Mouse (Mus musculus) forebrain, embryonic 14.5 days (tissue): Measurements from ENCODE around the gene Mansc4. TPM values are rescaled to one million over a fixed set of nuclear protein-coding genes. Genes with fewer than 3 reads are reported as not detected.
A peak's percentile ranks its signal among the peaks of the same experiment; 100 is the strongest.

ENCODE experiments used
- ATAC-seq: fragments of 200-750 bp; cut with Nextera tagmentation; 2 replicates; pipeline ENCODE4 v1.8.0; 2017; ENCODE audit warnings: mild to moderate bottlenecking, moderate library complexity
- DNase-seq: peaks from one replicate; pipeline ENCODE4 v3.0.0-alpha.2; 2015; ENCODE audit warnings: low spot score
- H3K27ac ChIP-seq: fragments of 300-500 bp; sonication (generic); 2 replicates; pipeline ENCODE4 v1.5.1; 2014; ENCODE audit warnings: low read depth, mild to moderate bottlenecking, control low read depth, low read length, moderate library complexity
- H3K27me3 ChIP-seq: fragments of 300-500 bp; sonication (generic); replicated peaks from 2 replicates; pipeline ENCODE4 v1.6.1; 2014; ENCODE audit warnings: low read length, control low read depth, mixed read lengths; ENCODE audit not compliant: control insufficient read depth, insufficient read depth
- H3K36me3 ChIP-seq: fragments of 300-500 bp; sonication (generic); 2 replicates; pipeline ENCODE4 v1.6.1; 2014; ENCODE audit warnings: low read length, control low read depth; ENCODE audit not compliant: control insufficient read depth, insufficient read depth
- H3K4me1 ChIP-seq: fragments of 300-500 bp; sonication (generic); 2 replicates; pipeline ENCODE4 v1.6.1; 2014; ENCODE audit warnings: antibody characterized with exemption, low read length, control low read depth; ENCODE audit not compliant: control insufficient read depth, insufficient read depth
- H3K4me2 ChIP-seq: fragments of 300-500 bp; sonication (generic); 2 replicates; pipeline ENCODE4 v1.6.1; 2014; ENCODE audit warnings: mild to moderate bottlenecking, control low read depth, low read length
- H3K4me3 ChIP-seq: fragments of 300-500 bp; sonication (generic); 2 replicates; pipeline ENCODE4 v1.5.1; 2014; ENCODE audit warnings: low read depth, low read length, control low read depth
- H3K9ac ChIP-seq: fragments of 300-500 bp; sonication (generic); 2 replicates; pipeline ENCODE4 v1.6.1; 2014; ENCODE audit warnings: mild to moderate bottlenecking, low read length, control low read depth, moderate library complexity
- H3K9me3 ChIP-seq: fragments of 300-500 bp; sonication (generic); replicated peaks from 2 replicates; pipeline ENCODE4 v1.6.1; 2016; ENCODE audit warnings: low read length, control low read depth, mixed read lengths; ENCODE audit not compliant: control insufficient read depth
- WGBS: fragments of 180-500 bp; shearing (Covaris S2); extraction: QIAGEN DNeasy Blood & Tissue Kit; methylation state at CpG from one replicate; pipeline ENCODE4 v1.1.7; 2014; 5-methylcytosine and 5-hydroxymethylcytosine counted together
- polyA plus RNA-seq: library from polyadenylated mRNA; unstranded; fragments of >200 nt; fragmentation: Nextera tagmentation; extraction: Ambion mirVana; gene quantifications from 2 replicates; pipeline ENCODE4 v1.2.1, GENCODE M21; 2014

The Mansc4 gene
- polyA plus RNA-seq, 1 experiment from 2014 or later: 0.56 TPM

DNA sequence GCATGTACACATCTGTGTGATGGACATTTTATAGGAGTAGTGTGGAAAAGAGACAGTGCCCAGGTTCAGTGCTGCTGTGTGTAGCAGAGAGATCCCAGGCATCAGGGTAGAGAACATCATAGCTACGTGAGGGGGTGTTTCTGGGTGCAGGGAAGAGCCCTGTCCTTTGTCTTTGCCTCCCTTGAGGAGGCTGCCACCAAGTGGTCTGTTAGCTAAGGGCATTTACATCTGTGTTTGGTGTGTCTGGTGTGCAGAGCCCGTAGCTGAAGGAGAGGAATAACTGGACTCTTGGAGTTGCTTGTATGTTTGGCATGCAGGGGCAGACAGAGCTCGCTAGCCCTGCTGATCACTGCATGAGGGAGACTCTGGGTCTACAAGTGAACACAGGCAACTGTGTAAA, 15.5 kb upstream of the Mansc4 start:
- H3K36me3 ChIP-seq: peaks cover 16% of the 10 kb centered on the region
- 86% methylated on average over 3 of the region's 3 CpGs for WGBS
- no peak overlapping the region for H3K27ac ChIP-seq
- H3K27me3 ChIP-seq: no peaks in the 10 kb centered on the region
- no peak for ATAC-seq
- DNase-seq: no peak
- no peaks in the 10 kb centered on the region for H3K9me3 ChIP-seq
- no peak overlapping the region for H3K9ac ChIP-seq
- no peak overlapping the region for H3K4me2 ChIP-seq
- H3K4me1 ChIP-seq: no peaks in the 10 kb centered on the region
- no peak overlapping the region for H3K4me3 ChIP-seq

DNA sequence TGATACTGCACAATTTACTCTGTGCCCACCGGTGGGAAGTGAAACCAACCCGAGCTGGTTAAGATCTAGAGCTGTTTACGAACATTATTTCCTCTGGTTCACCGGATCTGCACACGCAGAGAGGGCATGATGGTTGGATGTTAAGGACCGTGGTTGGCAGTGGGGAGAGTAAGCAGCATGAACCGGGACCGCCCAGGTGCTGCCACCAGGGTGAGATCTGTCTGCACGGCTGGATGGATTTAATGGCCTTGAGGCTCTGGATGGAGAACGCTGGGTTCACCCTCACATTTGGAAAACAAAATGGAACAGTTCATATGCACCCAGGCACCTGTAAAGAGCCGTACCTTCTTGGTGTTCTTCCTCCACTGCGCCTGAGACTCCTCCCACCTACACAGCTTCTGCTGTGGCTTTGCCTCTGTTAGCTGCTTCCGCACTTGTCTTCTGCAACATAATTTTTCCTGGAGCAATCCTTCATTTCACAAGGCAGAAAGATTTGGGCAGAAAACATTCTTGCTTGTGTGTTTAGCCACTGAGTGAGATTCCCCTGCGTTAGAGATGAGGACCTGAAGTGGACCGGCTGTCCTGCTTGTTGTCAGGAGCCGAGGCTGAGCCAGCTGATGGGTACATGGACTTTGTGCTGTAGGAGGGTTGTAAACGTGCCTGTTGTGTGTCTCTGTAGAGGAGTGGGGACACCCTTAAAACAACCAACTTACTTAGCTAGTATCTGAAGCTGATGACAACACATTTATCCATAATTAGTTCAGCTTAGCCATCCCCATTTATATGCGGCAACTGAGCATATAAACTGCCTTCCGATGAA, 12.8 kb upstream of the Mansc4 start:
- Histone ChIP-seq H3K9me3 (no peaks in the 10 kb centered on the region), H3K27ac (no peak overlapping the region), H3K4me2 (no peak overlapping the region), H3K4me3 (no peak overlapping the region), H3K27me3 (no peaks in the 10 kb centered on the region), H3K4me1 (peaks cover under 1% of the 10 kb centered on the region; the same call in 1 of the 2 replicates), H3K9ac (no peak overlapping the region), H3K36me3 (peaks cover 18% of the 10 kb centered on the region)
- ATAC-seq (no peak), DNase-seq (no peak)
- WGBS: 86% methylated on average over 19 of the region's 19 CpGs

DNA sequence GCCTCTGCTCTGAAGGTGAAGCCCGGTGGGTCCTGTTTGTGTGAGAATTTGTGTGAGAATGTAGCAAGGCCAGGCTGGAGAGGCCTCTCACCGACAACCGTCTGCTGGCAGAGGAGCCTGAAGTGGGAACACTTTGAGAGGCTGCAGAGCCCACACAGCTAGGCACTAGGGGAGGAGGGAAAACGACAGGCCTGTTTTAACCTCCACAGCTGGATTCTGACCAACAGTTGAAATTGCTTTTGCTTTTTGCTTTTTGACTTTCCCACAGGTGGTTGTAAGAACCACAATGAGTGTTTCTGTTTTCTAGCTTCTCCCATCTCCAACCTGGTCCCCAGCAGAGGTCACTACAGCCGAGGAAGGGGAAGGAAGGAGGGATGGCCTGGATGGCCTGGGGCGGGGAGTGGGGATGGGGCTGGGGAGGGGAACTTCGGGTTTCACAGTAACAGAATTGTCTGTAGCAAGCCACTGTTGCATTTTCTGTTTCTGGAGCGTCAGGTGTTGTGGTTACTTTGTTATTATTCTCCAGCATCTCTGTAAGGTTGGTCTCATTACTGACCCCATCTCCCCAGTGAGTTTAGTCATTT, 10.6 kb upstream of the Mansc4 start:
- no peak overlapping the region for H3K4me3 ChIP-seq
- no peaks in the 10 kb centered on the region for H3K27me3 ChIP-seq

DNA sequence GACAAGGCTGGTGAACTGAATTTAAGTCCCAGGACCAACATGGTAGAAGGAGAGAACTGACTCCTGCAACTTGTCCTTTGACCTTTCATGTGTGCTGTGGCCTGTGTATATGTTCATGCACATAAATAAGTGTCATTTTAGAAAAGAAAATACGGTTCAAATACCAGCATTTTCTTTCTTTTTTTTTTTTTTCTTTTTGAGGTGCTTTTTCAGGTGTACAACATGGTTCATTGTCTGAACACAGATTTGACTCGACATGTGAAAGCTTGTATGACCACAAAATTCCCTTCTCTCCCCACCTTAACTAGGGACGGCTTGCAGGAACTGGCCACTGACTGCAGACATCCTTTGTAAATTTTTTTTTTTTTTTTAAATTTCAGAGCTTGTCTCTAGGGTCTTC, 10.1 kb upstream of the Mansc4 start:
- ATAC-seq: no peak
- no peak overlapping the region for H3K9ac ChIP-seq
- no peak overlapping the region for H3K4me3 ChIP-seq
- no peak overlapping the region for H3K4me2 ChIP-seq
- no peak overlapping the region for H3K27ac ChIP-seq
- DNase-seq: no peak
- no peaks in the 10 kb centered on the region for H3K9me3 ChIP-seq
- 85% methylated on average over 3 of the region's 3 CpGs for WGBS
- H3K4me1 ChIP-seq: peaks cover 9% of the 10 kb centered on the region
- peaks cover 8% of the 10 kb centered on the region; the same call in 1 of the 2 replicates for H3K36me3 ChIP-seq
- no peaks in the 10 kb centered on the region for H3K27me3 ChIP-seq

More for the DNA sequence above, 10.6 kb upstream of the Mansc4 start:
- Histone ChIP-seq H3K4me2 (no peak overlapping the region), H3K4me1 (peaks cover 7% of the 10 kb centered on the region), H3K9me3 (no peaks in the 10 kb centered on the region), H3K36me3 (peaks cover 8% of the 10 kb centered on the region; the same call in 1 of the 2 replicates), H3K27ac (no peak overlapping the region), H3K9ac (no peak overlapping the region)
- WGBS: 53% methylated on average over 8 of the region's 8 CpGs
- DNase-seq: no peak
- ATAC-seq: no peak

DNA sequence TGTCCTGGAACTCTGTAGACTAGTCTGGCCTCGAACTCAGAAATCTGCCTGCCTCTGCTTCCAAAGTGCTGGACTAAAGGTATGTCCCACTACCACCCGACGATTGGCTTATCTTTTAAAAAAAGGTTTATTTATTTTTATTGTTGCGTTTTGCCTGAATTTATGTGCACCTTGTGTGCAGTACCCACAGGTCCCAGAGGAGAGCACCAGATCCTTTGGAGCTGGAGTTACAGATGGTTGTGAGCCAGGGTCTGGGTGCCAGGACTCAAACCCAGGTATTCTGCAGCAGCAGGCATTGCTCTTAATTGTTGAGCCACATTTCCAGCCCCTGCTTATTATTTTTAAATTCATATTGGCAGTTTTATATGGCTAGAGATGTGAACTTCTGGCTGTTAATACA, 9.3 kb upstream of the Mansc4 start:
- Histone ChIP-seq H3K9me3 (no peaks in the 10 kb centered on the region), H3K36me3 (0 out of 2 replicates have a peak, but pooled peaks cover 4% of the 10 kb centered on the region), H3K27me3 (no peaks in the 10 kb centered on the region), H3K4me2 (no peak overlapping the region), H3K9ac (no peak overlapping the region), H3K27ac (no peak overlapping the region), H3K4me3 (no peak overlapping the region), H3K4me1 (peaks cover 9% of the 10 kb centered on the region)
- no peak for ATAC-seq
- DNase-seq: no peak
- WGBS: 94% methylated on average over 4 of the region's 4 CpGs

DNA sequence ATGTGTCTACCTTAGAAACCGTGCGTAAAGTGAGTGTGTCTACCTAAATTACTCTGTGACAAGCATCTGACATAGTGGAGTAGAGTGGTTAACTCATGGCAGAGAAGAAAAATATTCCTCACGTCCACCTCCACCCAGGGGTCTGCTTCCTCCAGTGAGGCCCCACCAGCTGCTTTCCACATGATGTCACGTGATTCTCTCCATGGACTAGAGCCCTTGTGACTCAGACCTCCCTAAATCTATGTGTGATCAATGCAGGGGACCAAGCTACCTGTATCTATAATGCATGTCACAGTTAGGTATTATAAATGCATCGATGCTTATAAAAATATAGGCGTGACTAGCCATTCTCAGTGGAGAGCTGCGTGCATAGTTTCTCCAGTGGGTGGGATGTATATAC, 7.9 kb upstream of the Mansc4 start:
- H3K4me2 ChIP-seq: no peak overlapping the region
- DNase-seq (no peak), ATAC-seq (no peak)
- H3K4me3 ChIP-seq: no peak overlapping the region
- H3K9ac ChIP-seq: no peak overlapping the region
- H3K9me3 ChIP-seq: no peaks in the 10 kb centered on the region
- WGBS: 86% methylated on average over 7 of the region's 7 CpGs
- H3K27ac ChIP-seq: no peak overlapping the region
- H3K27me3 ChIP-seq: no peaks in the 10 kb centered on the region
- H3K4me1 ChIP-seq: peaks cover 12% of the 10 kb centered on the region
- H3K36me3 ChIP-seq: 0 out of 2 replicates have a peak, but pooled peaks cover 4% of the 10 kb centered on the region

DNA sequence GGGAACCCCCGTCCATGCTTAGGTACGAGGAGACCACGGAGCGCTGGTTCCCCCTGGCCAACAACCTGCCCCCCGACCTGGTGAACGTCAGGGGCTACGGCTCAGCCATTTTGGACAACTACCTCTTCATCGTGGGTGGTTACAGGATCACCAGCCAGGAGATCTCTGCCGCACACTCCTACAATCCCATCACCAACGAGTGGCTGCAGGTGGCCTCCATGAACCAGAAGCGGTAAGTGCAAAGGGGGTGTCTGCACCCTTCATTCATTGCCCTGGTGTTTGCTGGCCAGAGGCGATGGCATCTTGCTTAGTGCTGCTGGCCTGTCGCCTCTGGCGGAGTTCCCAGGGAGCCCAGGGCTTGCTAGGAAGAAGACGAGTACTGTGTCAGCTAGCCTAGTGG, 5.3 kb upstream of the Mansc4 start:
- Histone ChIP-seq H3K36me3 (0 out of 2 replicates have a peak, but pooled peaks cover 4% of the 10 kb centered on the region), H3K4me2 (peak overlapping the region; percentile 96), H3K4me3 (peak overlapping the region; percentile 75), H3K27ac (peak overlapping the region; percentile 88), H3K4me1 (peaks cover 12% of the 10 kb centered on the region), H3K9ac (peak overlapping the region; percentile 89), H3K27me3 (no peaks in the 10 kb centered on the region), H3K9me3 (no peaks in the 10 kb centered on the region)
- under 1% methylated on average over 15 of the region's 15 CpGs for WGBS
- peak; percentile 41 for DNase-seq
- ATAC-seq: peak; percentile 19

DNA sequence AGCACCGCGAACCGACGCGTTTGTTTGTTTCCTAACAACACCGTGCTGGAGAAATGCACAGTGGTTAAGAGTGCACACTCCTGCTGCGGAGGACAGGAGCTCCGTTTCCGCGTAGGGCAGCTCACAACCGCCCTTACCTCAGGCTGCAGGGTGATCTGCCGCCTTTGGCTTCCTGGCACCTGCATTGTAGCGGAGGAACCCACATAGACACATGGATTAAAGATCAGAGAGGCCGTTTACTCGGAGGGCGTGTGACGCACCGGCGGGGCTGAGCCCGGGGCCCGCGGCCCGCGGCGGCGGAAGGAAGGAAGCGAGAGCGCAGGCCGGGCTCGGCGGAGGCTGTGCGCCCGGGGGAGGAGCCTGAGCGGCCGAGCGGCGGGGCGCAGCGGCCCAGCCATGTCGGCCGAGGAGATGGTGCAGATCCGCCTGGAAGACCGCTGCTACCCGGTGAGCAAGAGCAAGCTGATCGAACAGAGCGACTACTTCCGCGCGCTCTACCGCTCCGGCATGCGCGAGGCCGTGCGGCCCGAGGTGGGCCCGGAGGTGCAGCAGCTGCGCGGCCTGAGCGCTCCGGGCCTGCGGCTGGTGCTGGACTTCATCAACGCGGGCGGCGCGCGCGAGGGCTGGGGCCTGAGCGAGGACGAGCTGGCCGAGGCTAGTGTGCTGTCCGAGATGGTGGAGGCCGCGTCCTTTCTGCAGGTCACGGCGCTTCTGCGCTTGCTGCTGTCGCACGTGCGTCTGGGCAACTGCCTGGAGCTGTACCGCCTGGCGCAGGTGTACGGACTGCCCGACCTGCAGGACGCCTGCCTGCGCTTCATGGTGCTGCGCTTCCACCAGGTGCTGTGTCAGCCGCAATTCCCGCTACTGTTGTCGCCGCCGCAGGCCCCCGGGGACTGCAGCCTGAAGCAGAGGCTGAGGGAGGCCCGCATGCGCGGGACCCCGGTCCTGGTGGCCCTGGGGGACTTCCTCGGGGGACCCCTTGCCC, 4.6 kb upstream of the Mansc4 start, which contains the start of gene Klhl42:
TSS of gene Klhl42 (plus strand) at position 244 of the 985 bp plus-strand sequence.
- WGBS: under 1% methylated on average over 98 of the region's 99 CpGs

More for the DNA sequence above, 4.6 kb upstream of the Mansc4 start, which contains the start of gene Klhl42:
- peak within 1 kb of the TSS; percentile 89 for H3K9ac ChIP-seq
- peak within 1 kb of the TSS; percentile 75 for H3K4me3 ChIP-seq
- H3K9me3 ChIP-seq: no peaks in the 10 kb centered on the region
- peak within 1 kb of the TSS; percentile 88 for H3K27ac ChIP-seq
- ATAC-seq (peak; percentile 92), DNase-seq (peak; percentile 74)
- H3K4me2 ChIP-seq: peak within 1 kb of the TSS; percentile 96
- H3K4me1 ChIP-seq: peaks cover 19% of the 10 kb centered on the region
- 0 out of 2 replicates have a peak, but pooled peaks cover 4% of the 10 kb centered on the region for H3K36me3 ChIP-seq
- no peaks in the 10 kb centered on the region for H3K27me3 ChIP-seq
